Mouse (Mus musculus) heart, postnatal 0 days (tissue): Measurements from ENCODE around the gene Sac3d1. TPM values are rescaled to one million over a fixed set of nuclear protein-coding genes. Genes with fewer than 3 reads are reported as not detected.

Experiments used
- ATAC-seq: fragments of 200-750 bp; cut with Nextera tagmentation; 2 replicates; pipeline ENCODE4 v1.8.0; 2017; ENCODE audit warnings: low read depth, moderate number of reproducible peaks, moderate library complexity; ENCODE audit not compliant: insufficient read depth
- DNase-seq: peaks from one replicate; pipeline ENCODE4 v3.0.0-alpha.2; 2016; ENCODE audit warnings: low spot score
- H3K27ac ChIP-seq: fragments of 300-500 bp; sonication (generic); 2 replicates; pipeline ENCODE4 v1.5.1; 2014; ENCODE audit warnings: low read depth, mild to moderate bottlenecking
- H3K27me3 ChIP-seq: fragments of 300-500 bp; sonication (generic); 2 replicates; pipeline ENCODE4 v1.6.1; 2014; ENCODE audit warnings: low read length, mixed read lengths; ENCODE audit not compliant: control insufficient read depth, insufficient read depth
- H3K36me3 ChIP-seq: fragments of 300-500 bp; sonication (generic); replicated peaks from 2 replicates; pipeline ENCODE4 v1.6.1; 2014; ENCODE audit warnings: low read length, mixed read lengths; ENCODE audit not compliant: control insufficient read depth, insufficient read depth
- H3K4me1 ChIP-seq: fragments of 300-500 bp; sonication (generic); 2 replicates; pipeline ENCODE4 v1.6.1; 2014; ENCODE audit warnings: antibody characterized with exemption; ENCODE audit not compliant: control insufficient read depth, insufficient read depth
- H3K4me2 ChIP-seq: fragments of 300-500 bp; sonication (generic); 2 replicates; pipeline ENCODE4 v1.6.1; 2014; ENCODE audit warnings: low read depth, mild to moderate bottlenecking, low read length, moderate library complexity
- H3K4me3 ChIP-seq: fragments of 300-500 bp; sonication (generic); 2 replicates; pipeline ENCODE4 v1.5.1; 2014; ENCODE audit warnings: low read depth, low read length
- H3K9ac ChIP-seq: fragments of 300-500 bp; sonication (generic); replicated peaks from 2 replicates; pipeline ENCODE4 v1.6.1; 2014; ENCODE audit warnings: low read depth, low read length, mixed read lengths
- H3K9me3 ChIP-seq: fragments of 300-500 bp; sonication (generic); replicated peaks from 2 replicates; pipeline ENCODE4 v1.6.1; 2016; ENCODE audit warnings: low read length; ENCODE audit not compliant: control insufficient read depth
- CTCF ChIP-seq: IDR thresholded peaks from 2 replicates; pipeline ENCODE4 v1.5.1; 2016; ENCODE audit warnings: antibody characterized with exemption, control low read depth, low read depth
- EP300 ChIP-seq: IDR thresholded peaks from 2 replicates; pipeline ENCODE4 v1.6.1; 2016; ENCODE audit warnings: antibody characterized with exemption, low read depth
- WGBS: fragments of 180-500 bp; shearing (Covaris S2); extraction: QIAGEN DNeasy Blood & Tissue Kit; methylation state at CpG from one replicate; pipeline ENCODE4 v1.1.7; 2014; 5-methylcytosine and 5-hydroxymethylcytosine counted together
- polyA plus RNA-seq: library from polyadenylated mRNA; unstranded; fragments of >200 nt; fragmentation: Nextera tagmentation; extraction: Ambion mirVana; gene quantifications from 2 replicates; pipeline ENCODE4 v1.2.1, GENCODE M21; 2015
- total RNA-seq: library from RNA; depleted of rRNA; stranded (reverse); fragments of >200 nt; gene quantifications from 2 replicates; pipeline ENCODE4 v1.2.3, GENCODE M21; 2014; ENCODE audit warnings: low replicate concordance; rRNA removed

Sac3d1 gene
- total RNA-seq (46.5 and 48.8 TPM in 2 replicates), polyA plus RNA-seq (25.1 and 25.8 TPM in 2 replicates)

- Histone ChIP-seq H3K4me3 (peak within 1 kb of the TSS; percentile 64), H3K36me3 (peaks cover 24% of the 10 kb centered on the region), H3K27me3 (no peaks in the 10 kb centered on the region), H3K4me1 (peaks cover 11% of the 10 kb centered on the region), H3K9ac (peak within 1 kb of the TSS; percentile 79), H3K4me2 (peak within 1 kb of the TSS; percentile 98), H3K9me3 (no peaks in the 10 kb centered on the region), H3K27ac (peak within 1 kb of the TSS; percentile 92)
- peak; percentile 51; the same call in 1 of the 2 replicates for TF ChIP-seq EP300
- no peak for TF ChIP-seq CTCF
- peak; percentile 85 for DNase-seq
- under 1% methylated on average over 62 of the region's 77 CpGs for WGBS
- ATAC-seq = peak; percentile 85
These were observed at the start of gene Sac3d1 for GRCm38 (mm10) chr19:6117986-6118676. Sac3d1 (minus strand) TSS chr19:6118650.

- H3K36me3 ChIP-seq = no peaks in the 10 kb centered on the region
- no peaks in the 10 kb centered on the region for H3K4me1 ChIP-seq
- no peak for ATAC-seq
- 84% methylated on average over 4 of the region's 4 CpGs for WGBS
- no peak for DNase-seq
- H3K27ac ChIP-seq = no peak overlapping the region
- no peaks in the 10 kb centered on the region for H3K9me3 ChIP-seq
- no peak overlapping the region for H3K4me2 ChIP-seq
- no peaks in the 10 kb centered on the region for H3K27me3 ChIP-seq
- H3K4me3 ChIP-seq = no peak overlapping the region
- no peak for TF ChIP-seq EP300
- no peak for TF ChIP-seq CTCF
- no peak overlapping the region for H3K9ac ChIP-seq
These were observed 48.3 kb upstream of the Sac3d1 start for GRCm38 (mm10) chr19:6166750-6167149.

- WGBS = 55% methylated on average over 10 of the region's 10 CpGs
- H3K27me3 ChIP-seq = no peaks in the 10 kb centered on the region
- TF ChIP-seq EP300 = no peak
- no peak for TF ChIP-seq CTCF
- H3K4me1 ChIP-seq = no peaks in the 10 kb centered on the region
- no peaks in the 10 kb centered on the region for H3K9me3 ChIP-seq
- DNase-seq (no peak), ATAC-seq (0 out of 2 replicates have a peak, but pooled peaks have one; percentile 24)
- no peak overlapping the region for H3K4me3 ChIP-seq
- H3K9ac ChIP-seq = 0 out of 2 replicates have a peak overlapping the region, but pooled peaks have one; percentile 10
- H3K4me2 ChIP-seq = peak overlapping the region; percentile 12; the same call in 1 of the 2 replicates
- no peak overlapping the region for H3K27ac ChIP-seq
- H3K36me3 ChIP-seq = no peaks in the 10 kb centered on the region
These were observed 45.6 kb upstream of the Sac3d1 start for GRCm38 (mm10) chr19:6163872-6164547.

- H3K36me3 ChIP-seq = no peaks in the 10 kb centered on the region
- no peaks in the 10 kb centered on the region for H3K27me3 ChIP-seq
- no peak for ATAC-seq
- no peak overlapping the region for H3K4me3 ChIP-seq
- no peak overlapping the region for H3K27ac ChIP-seq
- 65% methylated on average over 6 of the region's 6 CpGs for WGBS
- H3K4me2 ChIP-seq = no peak overlapping the region
- no peak overlapping the region for H3K9ac ChIP-seq
- no peaks in the 10 kb centered on the region for H3K9me3 ChIP-seq
- no peak for TF ChIP-seq CTCF
- no peak for TF ChIP-seq EP300
- no peak for DNase-seq
- H3K4me1 ChIP-seq = no peaks in the 10 kb centered on the region
These were observed 38.8 kb upstream of the Sac3d1 start for GRCm38 (mm10) chr19:6157220-6157619.

GRCm38 (mm10) chr19:6156372-6156771, 37.9 kb upstream of the Sac3d1 start:
- no peak overlapping the region for H3K9ac ChIP-seq
- WGBS = 49% methylated on average over 8 of the region's 8 CpGs

More at GRCm38 (mm10) chr19:6156372-6156771, 37.9 kb upstream of the Sac3d1 start:
- Histone ChIP-seq H3K36me3 (no peaks in the 10 kb centered on the region), H3K27ac (no peak overlapping the region), H3K9me3 (no peaks in the 10 kb centered on the region), H3K27me3 (no peaks in the 10 kb centered on the region), H3K4me2 (no peak overlapping the region), H3K4me3 (no peak overlapping the region), H3K4me1 (no peaks in the 10 kb centered on the region)
- no peak for TF ChIP-seq CTCF
- TF ChIP-seq EP300 = no peak
- ATAC-seq (no peak), DNase-seq (no peak)
